ENCODE assay signal across 8 mouse cellular contexts in genomic region chr19:41847091-41847581, GRCm38 (mm10). TPM values are rescaled to one million over a fixed set of nuclear protein-coding genes. Genes with fewer than 3 reads are reported as not detected.
DNase-seq lines count a peak whose midpoint lies in the region; ATAC-seq and TF ChIP-seq lines count a peak whose summit lies in the region.

No protein-coding gene starts in this region.

- no peak for TF ChIP-seq CTCF in heart, adult 2 months (IDR thresholded peaks at IDR 0.05)

- peak overlapping the region; percentile 88 for H3K9ac ChIP-seq in heart, adult 2 months (ENCODE audit: low read depth, low read length)
- H3K9ac ChIP-seq in liver, embryonic 11.5 days (ENCODE audit: low read depth, low read length), result peak overlapping the region; percentile 86

- H3K4me3 ChIP-seq in heart, adult 2 months, result peak overlapping the region; percentile 81
- peak overlapping the region; percentile 93 for H3K4me3 ChIP-seq in liver, embryonic 11.5 days (ENCODE audit: low read depth, low read length)

- peak; percentile 47 for DNase-seq in ovary, postnatal 36 days (ENCODE audit: low spot score)
- no peak for DNase-seq in ovary, adult 18-20 months (ENCODE audit: low spot score)
- DNase-seq in embryo, embryonic 11 days, result peak; percentile 69
- peak; percentile 63 to 73 for DNase-seq in heart, adult 2 months
- DNase-seq in kidney, adult 11 months, result peak; percentile 18
- peak; percentile 71 for DNase-seq in liver, embryonic 11.5 days (ENCODE audit: low spot score)
- peak; percentile 55 for DNase-seq in naive thymus-derived CD4-positive, alpha-beta T cell, adult 2 months (ENCODE audit: low read depth)
- peak; percentile 64 for DNase-seq in testis, postnatal 10 days (ENCODE audit: low spot score)

- H3K36me3 ChIP-seq in heart, adult 2 months (ENCODE audit: control insufficient read depth, insufficient read depth, low read length), result no peaks in the 10 kb centered on the region
- H3K36me3 ChIP-seq in liver, embryonic 11.5 days (ENCODE audit: control insufficient read depth, insufficient read depth, low read length), result no peaks in the 10 kb centered on the region

- 0% methylated on average over 64 of the region's 64 CpGs for WGBS in heart, adult 2 months
- WGBS in liver, embryonic 11.5 days, result under 1% methylated on average over 64 of the region's 64 CpGs

- no peaks in the 10 kb centered on the region for H3K27me3 ChIP-seq in heart, adult 2 months (ENCODE audit: control insufficient read depth, insufficient read depth, low read length)
- no peaks in the 10 kb centered on the region for H3K27me3 ChIP-seq in liver, embryonic 11.5 days (replicated peaks; ENCODE audit: control insufficient read depth, insufficient read depth, low read length)

- peak; percentile 12; the same call in 1 of the 2 replicates for ATAC-seq in liver, embryonic 11.5 days (replicated peaks; ENCODE audit: low FRiP score)

- intact Hi-C loops in heart, adult 2 months (cut with DNase I), result loop anchor here (2.0 to 5.0 kb wide), 2 partner anchors 65 to 68 kb away; partner anchors contain the start of gene Pgam1

- H3K27ac ChIP-seq in heart, adult 2 months, result peak overlapping the region; percentile 99
- H3K27ac ChIP-seq in liver, embryonic 11.5 days (ENCODE audit: low read depth, low read length), result peak overlapping the region; percentile 93

- no peaks in the 10 kb centered on the region for H3K9me3 ChIP-seq in liver, embryonic 11.5 days (ENCODE audit: control insufficient read depth, low read length)

- H3K4me2 ChIP-seq in liver, embryonic 11.5 days, result peak overlapping the region; percentile 98

- H3K4me1 ChIP-seq in heart, adult 2 months (ENCODE audit: control insufficient read depth, insufficient read depth, low read length), result peaks cover 4% of the 10 kb centered on the region
- peaks cover 8% of the 10 kb centered on the region for H3K4me1 ChIP-seq in liver, embryonic 11.5 days (replicated peaks; ENCODE audit: control insufficient read depth, insufficient read depth, low read length)

- no peak for TF ChIP-seq POLR2A in heart, adult 2 months (IDR thresholded peaks at IDR 0.05; ENCODE audit: insufficient read depth, low read depth, low read length)

- H3K79me2 ChIP-seq in heart, adult 2 months (replicated peaks; ENCODE audit: control insufficient read depth, insufficient read depth, low read length), result no peaks in the 10 kb centered on the region

- no peak for TF ChIP-seq EP300 in heart, adult 2 months (IDR thresholded peaks at IDR 0.05; ENCODE audit: insufficient read depth, low read depth, low read length)

RNA-seq across cellular contexts. Expression of gene Frat2, which starts 0.8 kb away (rescaled TPM):
- 1 to 10 TPM; 2.7 to 4.9 TPM for total RNA-seq in heart, adult 2 months (2021)
- polyA plus RNA-seq in heart, adult 2 months (2012; rRNA removed), result 1.4 and 1.7 TPM in 2 replicates
- 9.8 and 10.9 TPM in 2 replicates for polyA plus RNA-seq in liver, embryonic 11.5 days (2014; fragmentation: Nextera tagmentation; extraction: Ambion mirVana)

RNA-seq across cellular contexts. Expression of gene Frat1, which starts 17.4 kb away (rescaled TPM):
- 1 to 10 TPM; 2.5 to 3.9 TPM for total RNA-seq in heart, adult 2 months (2021)
- 1.3 TPM in 2 replicates for polyA plus RNA-seq in heart, adult 2 months (2012; rRNA removed)
- polyA plus RNA-seq in liver, embryonic 11.5 days (2014; fragmentation: Nextera tagmentation; extraction: Ambion mirVana), result 19.5 and 19.9 TPM in 2 replicates

RNA-seq across cellular contexts. Expression of gene Arhgap19, which starts 45.3 kb away (rescaled TPM):
- total RNA-seq in heart, adult 2 months (2021), result 1 to 10 TPM; 1.7 to 2.0 TPM
- polyA plus RNA-seq in heart, adult 2 months (2012; rRNA removed), result 1.4 and 2.1 TPM in 2 replicates
- polyA plus RNA-seq in liver, embryonic 11.5 days (2014; fragmentation: Nextera tagmentation; extraction: Ambion mirVana), result 55.6 and 63.4 TPM in 2 replicates

RNA-seq across cellular contexts. Expression of gene Rrp12, which starts 48.8 kb away (rescaled TPM):
- 10 to 100 TPM; 13.7 to 17.4 TPM for total RNA-seq in heart, adult 2 months (2021)
- polyA plus RNA-seq in heart, adult 2 months (2012; rRNA removed), result 6.6 and 6.9 TPM in 2 replicates
- polyA plus RNA-seq in liver, embryonic 11.5 days (2014; fragmentation: Nextera tagmentation; extraction: Ambion mirVana), result 29.5 and 34.0 TPM in 2 replicates

Comparison
In these comparisons a context has a peak if more than half of its experiments do, and no peak if none do; other contexts are left out.
1. RNA of gene Arhgap19, which starts 45.3 kb away (polyA plus RNA-seq): 55.6 to 63.4 TPM in liver, embryonic 11.5 days; 1.4 to 2.1 TPM in heart, adult 2 months; every median in the first group is over 10 times any median in the second.